Mouse (Mus musculus) neural tube, embryonic 10.5 days (tissue): ENCODE measurements around the gene Ehd3.

ENCODE experiments used
- DNase-seq: peaks from one replicate; pipeline ENCODE4 v3.0.0-alpha.2; 2017; ENCODE audit warnings: low spot score; ENCODE audit errors: extremely low spot score

The Ehd3 gene

GRCm38 (mm10) chr17:73803521-73804184 lies at the start of gene Ehd3:
TSS of gene Ehd3 (plus strand) at chr17:73804134.
- DNase-seq = no peak

GRCm38 (mm10) chr17:73770964-73771363 lies 33.0 kb upstream of the Ehd3 start:
- DNase-seq = peak; percentile 42

DNA sequence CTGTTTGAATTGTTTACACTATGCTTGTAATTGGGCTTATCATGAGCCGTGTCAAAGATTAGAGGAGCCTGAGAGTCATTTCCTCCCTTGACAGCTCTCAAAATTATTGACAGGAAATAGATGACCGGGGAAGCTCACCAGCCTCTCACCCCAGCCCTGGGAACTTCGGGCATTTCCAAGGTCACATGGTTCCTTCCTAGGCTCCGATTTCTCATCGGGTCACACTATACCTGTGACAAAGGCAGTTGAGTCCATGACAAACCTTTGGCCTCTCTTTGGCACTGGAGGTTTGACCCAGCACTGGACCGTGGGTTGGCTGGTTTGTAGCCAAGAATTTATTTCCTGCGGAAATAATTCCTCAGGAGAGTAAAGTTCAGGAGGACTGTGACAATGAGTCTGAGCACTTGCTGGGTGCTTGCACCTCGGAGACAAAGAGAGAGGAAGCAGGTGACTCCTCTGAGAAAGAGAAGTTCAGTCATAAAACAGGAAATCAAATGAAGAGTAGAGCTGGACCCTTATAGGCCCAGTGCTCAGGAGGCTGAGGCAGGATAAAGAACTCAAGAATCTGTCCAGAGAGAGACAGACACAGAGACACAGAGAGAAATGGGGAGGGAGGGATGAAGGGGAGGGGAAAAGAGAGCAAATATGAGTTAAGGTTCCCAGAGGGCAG lies 17.2 kb upstream of the Ehd3 start:
- DNase-seq = no peak

GRCm38 (mm10) chr17:73790284-73791020 lies 13.5 kb upstream of the Ehd3 start:
- no peak for DNase-seq

- DNase-seq = no peak
Observed at GRCm38 (mm10) chr17:73796789-73797188, 7.1 kb upstream of the Ehd3 start.

- no peak for DNase-seq
Observed at GRCm38 (mm10) chr17:73797706-73798105, 6.2 kb upstream of the Ehd3 start.

- DNase-seq = peak; percentile 89
Observed at GRCm38 (mm10) chr17:73804592-73805271, 798 bp downstream of the Ehd3 start.

GRCm38 (mm10) chr17:73806331-73806730 lies 2.4 kb downstream of the Ehd3 start:
- DNase-seq = no peak

- no peak for DNase-seq
Observed at GRCm38 (mm10) chr17:73807211-73807610, 3.3 kb downstream of the Ehd3 start.

- DNase-seq = no peak
Observed at GRCm38 (mm10) chr17:73808431-73808830, 4.5 kb downstream of the Ehd3 start.

- no peak for DNase-seq
Observed at GRCm38 (mm10) chr17:73810801-73811200, 6.9 kb downstream of the Ehd3 start.

DNA sequence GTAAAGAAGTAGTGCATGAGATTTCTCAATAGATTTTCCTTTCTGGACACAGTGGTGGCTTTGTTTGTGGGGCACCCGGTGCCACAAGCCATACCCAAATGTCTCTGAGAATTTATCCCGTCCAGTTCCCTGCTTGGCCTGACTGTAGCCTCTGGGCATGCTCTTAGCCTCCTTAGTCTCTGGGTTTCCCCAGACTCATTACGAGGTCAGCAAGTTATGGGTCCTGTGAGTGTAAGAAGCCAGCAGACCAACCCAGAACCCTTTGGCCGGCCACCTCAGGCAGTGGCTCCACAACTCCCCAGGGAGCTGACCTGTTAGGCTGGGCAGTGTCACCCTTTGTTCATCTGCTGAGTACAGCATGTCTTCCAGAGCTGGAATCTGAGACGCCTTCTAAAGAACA lies 7.6 kb downstream of the Ehd3 start:
- DNase-seq = no peak

DNA sequence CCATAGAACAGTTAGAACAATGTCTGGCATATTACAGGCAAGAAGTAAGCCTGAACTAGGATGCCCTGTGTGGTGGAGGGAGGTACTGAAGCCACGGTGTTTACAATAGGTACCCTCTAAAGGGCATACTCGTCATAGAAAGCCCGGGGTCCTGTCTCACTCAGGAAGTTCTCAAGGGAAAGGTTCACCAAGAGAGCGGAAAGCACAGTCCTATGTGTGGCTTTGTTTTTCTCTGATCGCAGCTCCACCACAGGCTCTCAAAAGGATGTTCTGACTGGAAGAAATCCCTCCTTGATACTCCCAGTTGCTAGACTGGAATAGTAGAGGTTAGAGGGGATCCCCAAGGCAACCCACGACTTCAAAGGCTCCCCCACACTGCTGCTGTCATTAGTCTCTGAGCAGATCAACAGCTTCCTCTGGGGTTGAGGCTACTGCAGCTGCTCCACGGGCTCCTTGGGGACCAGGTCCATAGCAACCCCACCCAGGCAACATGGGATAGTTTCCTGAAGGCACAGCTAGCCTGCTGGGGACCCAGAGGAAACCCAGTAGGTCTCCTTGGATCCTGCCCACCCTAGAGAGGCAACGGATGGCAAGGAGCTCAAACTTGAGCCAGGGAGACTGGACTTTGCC lies 9.2 kb downstream of the Ehd3 start:
- no peak for DNase-seq

GRCm38 (mm10) chr17:73814500-73815190 lies 10.7 kb downstream of the Ehd3 start:
- DNase-seq = no peak

- no peak for DNase-seq
Observed at GRCm38 (mm10) chr17:73817697-73818380, 13.9 kb downstream of the Ehd3 start.

- DNase-seq = no peak
Observed at GRCm38 (mm10) chr17:73818936-73819335, 15.0 kb downstream of the Ehd3 start.

DNA sequence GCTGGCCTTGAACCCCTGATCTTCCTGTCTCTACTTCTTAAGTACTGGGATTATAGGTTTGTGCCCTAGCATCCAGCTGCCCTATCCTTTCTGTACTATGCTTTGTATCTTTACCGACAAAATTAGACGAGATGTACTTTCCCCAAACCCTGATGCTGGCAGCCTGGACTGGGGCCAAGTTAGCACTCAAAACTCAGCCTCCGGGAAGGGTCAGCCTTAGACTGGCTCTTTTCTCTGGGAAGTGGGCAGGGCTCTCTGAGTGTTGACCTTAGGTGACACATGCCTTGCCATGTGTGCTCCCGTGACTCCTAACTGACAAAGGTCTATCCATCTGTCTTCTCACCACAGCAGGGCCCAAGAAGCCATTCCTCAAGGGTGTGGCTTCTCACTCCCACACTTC lies 16.8 kb downstream of the Ehd3 start:
- DNase-seq = no peak

- DNase-seq = no peak
Observed at GRCm38 (mm10) chr17:73822255-73822654, 18.3 kb downstream of the Ehd3 start.

DNA sequence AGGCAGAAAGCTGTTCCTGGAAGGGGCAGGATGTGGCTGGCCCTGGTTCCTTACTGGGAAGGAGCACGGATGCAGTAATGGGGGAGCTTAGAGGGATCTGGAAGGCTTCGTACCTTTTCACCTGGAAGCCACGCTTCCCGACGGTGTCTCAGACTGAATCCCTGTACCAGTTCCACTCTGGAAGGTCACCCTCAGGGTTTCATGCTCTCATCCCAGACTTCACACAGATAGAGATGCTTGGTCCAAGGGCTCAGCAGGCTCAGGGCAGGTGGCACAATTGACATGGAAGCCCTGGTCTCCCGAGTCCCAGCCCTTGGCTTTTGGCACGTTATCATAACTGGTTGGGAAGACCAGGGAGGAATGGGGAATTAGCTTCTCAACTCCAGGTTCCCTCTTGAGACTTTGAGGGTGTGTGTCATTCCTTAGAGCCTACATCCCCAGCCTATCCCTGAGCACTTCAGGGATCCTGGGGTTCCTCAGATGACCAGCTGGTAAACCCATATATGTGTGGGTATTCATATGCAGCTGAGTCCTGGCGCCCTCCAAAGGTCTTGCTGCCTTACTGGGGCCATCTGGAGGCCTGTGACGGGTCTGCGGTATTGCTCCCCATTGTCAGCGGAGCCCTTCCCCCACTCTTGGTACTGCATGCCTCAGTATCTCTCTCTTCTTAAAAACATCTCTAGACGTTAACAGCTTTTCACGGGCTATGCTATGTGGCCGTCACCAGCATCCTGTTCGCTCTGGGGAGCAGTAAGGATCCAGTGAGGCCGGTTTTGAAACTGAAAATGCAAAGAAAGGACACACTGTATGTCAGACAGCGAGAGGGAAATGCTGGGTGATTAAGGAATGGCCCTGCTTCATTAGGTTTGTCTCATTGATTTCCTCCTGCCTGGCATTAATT lies 19.4 kb downstream of the Ehd3 start:
- DNase-seq = no peak
